Mouse (Mus musculus) cerebellum, postnatal 4 days (tissue): ENCODE measurements around the gene Srp9.
"Not testable (repeated sequence)": the region's sequence is repeated elsewhere in the genome, so short reads cannot be mapped to it uniquely, and the experiment has no call there.

Experiments used
- DNase-seq, 2 experiments: peaks; one replicate each; pipeline ENCODE4 v3.0.0; 2022; ENCODE audit warnings: low spot score in 2 of 2, mixed read lengths in 1 of 2

Gene Srp9

DNA sequence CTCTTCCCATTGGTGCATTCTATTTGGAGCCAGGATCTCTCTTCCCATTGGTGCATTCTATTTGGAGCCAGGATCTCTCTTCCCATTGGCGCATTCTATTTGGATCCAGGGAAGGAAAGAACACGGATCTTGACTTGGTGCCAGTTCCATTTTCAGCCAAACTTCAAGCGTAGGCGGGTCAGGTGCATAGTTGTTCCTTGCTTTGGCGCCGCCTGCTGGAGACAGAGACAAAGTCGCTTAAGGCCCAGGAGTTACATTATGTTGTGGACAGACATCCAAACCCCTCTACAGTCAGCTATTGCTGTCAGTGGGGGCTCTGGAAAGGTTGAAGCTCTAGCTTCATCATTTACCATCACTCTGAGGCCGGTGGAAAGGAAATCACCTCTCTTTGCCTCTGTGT is 18.8 kb downstream of the Srp9 start:
- DNase-seq: no peak

DNA sequence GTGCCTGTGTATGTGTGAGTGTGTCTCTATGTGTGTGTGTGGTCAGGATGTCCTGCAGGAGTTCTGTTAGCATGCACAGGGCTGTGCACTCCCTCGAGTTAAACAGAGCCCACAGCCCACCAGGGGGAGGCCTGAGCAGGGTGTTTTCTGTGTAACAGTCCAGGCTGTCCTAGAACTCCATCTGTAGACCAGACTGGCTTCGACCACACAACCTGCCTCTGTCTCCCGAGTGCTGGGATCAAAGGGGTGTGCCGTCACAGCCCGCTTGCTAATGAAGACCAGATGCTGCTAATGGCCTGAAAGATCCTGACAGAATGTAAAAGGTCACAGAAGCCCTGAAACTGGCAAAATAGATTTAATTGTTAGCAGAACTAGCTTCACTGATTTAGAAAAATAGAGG is 21.0 kb downstream of the Srp9 start:
- DNase-seq: no peak

DNA sequence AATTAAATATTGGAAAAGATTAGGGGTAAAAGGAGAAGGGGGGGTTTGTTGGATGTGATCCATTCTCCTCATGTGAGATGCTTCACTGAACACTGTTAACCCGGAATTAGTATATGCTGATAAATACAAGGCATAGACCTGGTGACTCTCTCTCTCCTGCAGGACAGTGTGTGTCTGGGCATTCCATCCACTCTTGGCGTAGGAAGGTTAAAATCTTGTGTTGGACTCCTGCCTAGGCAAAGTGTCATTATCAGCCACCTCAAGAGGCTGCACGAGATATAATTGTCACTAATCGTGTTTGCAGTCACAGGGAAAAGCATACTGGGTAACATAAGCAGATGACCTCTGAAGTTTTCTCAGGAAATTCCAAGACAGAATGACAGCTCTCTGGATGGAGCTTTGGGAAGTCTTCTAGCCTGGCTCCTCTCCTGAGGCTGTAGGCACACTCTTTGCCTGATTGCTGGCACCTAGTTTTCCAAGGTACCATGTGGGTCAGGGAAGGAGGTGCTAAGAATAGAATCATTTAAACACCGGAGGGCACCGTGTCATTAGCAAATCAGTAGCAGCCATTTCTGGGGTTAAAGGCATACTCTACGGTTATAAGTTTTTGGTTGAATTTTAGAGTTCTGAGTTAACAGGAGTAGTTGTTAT is 24.5 kb downstream of the Srp9 start:
- no peak for DNase-seq

DNA sequence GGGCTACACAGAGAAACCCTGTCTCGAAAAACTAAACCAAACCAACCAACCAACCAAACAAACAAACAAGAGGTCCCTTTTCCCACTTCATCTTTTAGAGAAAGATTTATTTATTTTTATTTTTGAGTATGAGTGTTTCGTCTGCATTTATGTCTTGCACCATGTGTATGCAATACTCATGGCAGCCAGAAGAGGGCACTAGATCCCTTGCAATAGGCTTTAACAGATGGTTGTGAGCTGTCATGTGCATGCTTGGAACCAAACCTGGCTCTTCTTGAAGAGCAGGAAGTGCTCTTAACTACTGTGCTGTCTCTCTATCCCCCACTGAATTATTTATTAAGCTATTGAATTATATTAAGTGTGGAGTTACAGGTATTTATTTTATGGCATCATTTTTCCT is 25.4 kb downstream of the Srp9 start:
- DNase-seq: no peak

DNA sequence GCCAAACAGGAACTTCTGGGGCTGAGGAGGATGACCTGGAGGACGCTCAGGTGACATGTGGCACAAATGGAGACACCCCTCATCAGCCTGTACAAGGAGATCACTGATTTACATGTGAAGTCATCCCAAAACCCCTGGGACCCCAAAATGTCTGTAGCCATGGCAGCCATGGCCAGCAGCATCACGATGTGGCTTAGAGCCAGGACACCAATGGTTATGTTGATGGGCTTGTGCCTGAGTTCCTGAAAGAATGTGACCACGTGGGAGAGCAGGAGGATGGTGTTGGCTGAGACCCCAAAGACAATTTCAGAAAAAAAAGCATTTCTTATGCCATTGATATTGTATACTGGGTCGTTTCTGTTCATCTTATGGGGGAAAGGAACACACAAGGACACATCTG is 33.2 kb downstream of the Srp9 start:
- DNase-seq: peak in 1 of 2 experiments; percentile 35

DNA sequence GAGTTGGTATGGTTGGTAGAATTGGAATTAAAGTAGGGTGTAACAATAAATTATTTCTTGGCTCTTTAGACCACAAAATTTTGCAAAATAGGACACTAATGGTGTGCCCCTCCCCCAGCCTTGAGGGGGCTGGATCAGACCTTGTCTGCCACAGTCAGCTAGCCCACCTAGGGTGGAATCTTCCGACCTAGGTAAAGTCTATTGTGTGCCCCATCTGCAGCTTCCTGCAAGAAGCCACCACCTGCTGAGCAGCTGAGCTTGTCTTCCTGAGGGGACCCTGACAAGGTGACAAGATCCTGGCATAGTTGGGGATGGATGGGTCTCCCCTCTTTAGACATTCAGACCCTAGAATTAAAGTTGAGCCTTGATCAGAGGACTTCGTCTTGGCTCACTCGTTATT is 35.0 kb downstream of the Srp9 start:
- DNase-seq: no peak

DNA sequence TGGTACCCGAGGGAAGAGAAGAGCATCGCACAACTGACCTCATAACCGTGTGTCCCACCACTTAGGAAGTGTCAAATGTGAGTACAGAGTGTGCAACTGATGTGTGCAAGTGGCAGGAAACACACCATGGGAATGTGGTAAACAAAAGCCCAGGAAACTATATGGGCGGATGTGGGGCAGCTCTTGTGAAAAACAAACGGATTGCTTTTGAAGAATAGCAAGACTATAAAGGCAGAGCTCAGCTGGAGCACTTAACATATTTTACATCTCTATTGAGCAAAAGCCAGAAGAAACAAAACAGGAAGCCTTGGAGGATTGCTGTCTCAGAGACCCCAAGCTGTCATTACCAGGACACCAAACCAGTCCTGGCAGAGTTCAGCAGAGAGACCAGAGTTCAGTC is 38.4 kb downstream of the Srp9 start:
- no peak for DNase-seq

DNA sequence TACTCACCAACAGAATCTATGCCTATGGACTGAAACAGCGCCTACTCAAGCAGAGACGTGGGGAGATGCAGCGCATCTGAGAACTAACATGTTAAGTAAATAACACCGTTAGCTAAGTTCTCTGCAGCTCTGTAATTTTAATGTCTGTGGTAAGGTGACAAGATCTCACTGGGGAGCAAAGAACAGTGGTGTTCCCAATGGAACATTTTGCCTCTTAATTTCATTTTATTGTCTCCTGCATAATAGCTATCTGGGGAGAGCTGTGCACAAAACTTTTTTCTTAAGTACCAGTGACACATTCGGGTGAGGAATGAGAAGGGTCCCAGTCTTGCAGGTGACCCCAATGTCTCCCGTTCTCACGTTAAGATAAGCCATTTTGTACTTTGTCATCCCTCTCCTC is 39.8 kb downstream of the Srp9 start, which contains the start of gene Vmn1r1:
TSS of gene Vmn1r1 (minus strand) at position 101 of the 400 bp plus-strand sequence.
- DNase-seq: no peak

DNA sequence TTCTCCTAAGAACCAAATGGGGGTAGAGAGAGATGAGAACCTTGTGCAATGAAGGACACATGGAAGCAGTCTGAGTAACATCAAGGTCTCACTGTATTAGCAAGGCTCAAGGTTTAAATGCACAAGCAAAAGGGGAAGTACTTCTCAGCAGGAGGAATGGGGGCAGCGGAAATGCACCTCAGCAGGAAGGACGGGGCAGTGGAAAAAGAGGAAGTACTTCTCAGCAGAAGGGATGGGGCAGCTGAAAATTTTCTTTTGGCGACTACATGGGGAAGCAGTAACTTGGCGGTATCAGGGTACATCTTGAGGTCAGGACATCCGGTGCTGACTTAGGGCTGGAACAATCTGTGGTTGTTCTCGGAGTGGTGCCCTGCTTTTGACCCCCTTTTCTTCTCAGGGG is 45.7 kb downstream of the Srp9 start:
- not testable (repeated sequence) for DNase-seq

DNA sequence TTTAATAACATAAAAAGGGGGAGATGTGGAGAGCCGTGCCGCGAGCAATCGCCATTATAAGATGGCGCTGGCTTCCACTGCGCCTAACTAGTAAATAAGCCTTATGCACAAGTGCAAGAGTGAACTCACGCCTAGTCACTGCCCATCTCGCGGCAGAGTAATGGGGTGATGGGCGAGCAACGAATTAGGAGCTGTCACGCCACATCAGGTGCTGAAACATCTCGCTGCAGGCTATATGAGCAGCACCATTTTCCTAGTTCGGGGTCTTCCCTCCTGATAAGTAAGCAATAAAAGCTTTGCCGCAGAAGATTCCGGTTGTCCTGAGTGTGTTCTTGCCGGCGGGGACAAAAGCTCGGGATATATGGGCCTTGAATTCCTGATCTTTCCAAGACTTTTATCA is 52.4 kb downstream of the Srp9 start:
- DNase-seq: not testable (repeated sequence)

DNA sequence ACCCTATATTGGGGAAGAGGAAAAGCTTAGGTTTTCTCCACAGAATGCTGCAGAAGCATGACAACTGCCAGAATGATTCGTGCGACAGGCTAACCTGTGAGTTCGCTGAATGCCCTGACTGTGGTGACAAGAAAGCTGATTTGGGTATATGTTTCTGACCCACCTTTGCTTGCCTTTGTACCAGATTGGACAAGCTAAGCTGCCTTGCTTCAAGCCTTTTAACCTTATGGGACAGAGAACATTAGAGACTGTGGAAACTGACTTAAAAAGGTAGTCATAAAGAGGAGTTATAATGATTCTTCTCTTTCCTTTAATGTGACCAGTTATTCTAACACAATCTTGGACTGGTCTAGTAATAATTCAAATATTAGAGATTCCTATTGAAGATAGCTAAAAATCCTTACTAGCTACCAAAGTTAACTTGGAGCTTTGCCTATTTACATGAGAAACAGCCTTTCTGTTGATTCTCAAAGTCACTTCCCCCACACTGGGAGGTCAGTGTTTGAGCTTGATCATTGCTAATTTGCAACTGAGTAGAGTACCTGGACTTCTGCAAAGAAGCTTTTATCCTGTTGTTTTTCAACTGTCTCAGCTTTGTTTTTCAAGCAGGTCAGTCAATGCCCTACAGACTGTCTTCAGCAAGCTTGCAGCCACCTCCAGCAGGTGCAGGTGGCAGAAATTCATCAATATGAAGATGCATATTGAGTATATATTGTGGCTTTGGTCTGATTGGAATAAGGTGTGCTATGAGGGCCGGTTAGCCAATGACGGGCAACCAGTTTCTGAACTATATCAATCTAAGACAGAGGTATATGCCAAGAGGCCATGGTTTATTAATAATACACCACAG is 57.1 kb downstream of the Srp9 start:
- no peak for DNase-seq
